Mouse (Mus musculus): ENCODE measurements around the gene Stxbp1. TPM values are rescaled to one million over a fixed set of nuclear protein-coding genes. Genes with fewer than 3 reads are reported as not detected.

Gene Stxbp1
- polyA plus RNA-seq, 1 experiment from 2014 or later = 2.3 TPM

- H3K27me3 ChIP-seq (ENCODE audit: insufficient read depth, low read length) = no peaks in the 10 kb centered on the region
- no peak overlapping the region for H3K27ac ChIP-seq (ENCODE audit: low read depth)
- no peak overlapping the region for H3K9ac ChIP-seq (replicated peaks)
- no peaks in the 10 kb centered on the region for H3K36me3 ChIP-seq (replicated peaks; ENCODE audit: insufficient read depth, low read length)
- H3K9me3 ChIP-seq (ENCODE audit: low read length) = no peaks in the 10 kb centered on the region
- no peak overlapping the region for H3K4me3 ChIP-seq (ENCODE audit: low read depth, low read length)
- WGBS (ENCODE audit: insufficient replicate concordance) = 46% methylated on average over 3 of the region's 3 CpGs
- ATAC-seq (no peak), DNase-seq (no peak)
- peaks cover 24% of the 10 kb centered on the region for H3K4me1 ChIP-seq (ENCODE audit: insufficient read depth)
- H3K4me2 ChIP-seq (ENCODE audit: low read depth, low read length) = no peak overlapping the region
- no peak for TF ChIP-seq CTCF (IDR thresholded peaks at IDR 0.05; ENCODE audit: low read depth)
- TF ChIP-seq EP300 (IDR thresholded peaks at IDR 0.05; ENCODE audit: low read depth) = no peak
Measured at GRCm38 (mm10) chr2:32890280-32890679, 43.2 kb upstream of the Stxbp1 start.

- H3K27ac ChIP-seq (ENCODE audit: low read depth) = no peak overlapping the region
- no peaks in the 10 kb centered on the region for H3K9me3 ChIP-seq (ENCODE audit: low read length)
- H3K4me2 ChIP-seq (ENCODE audit: low read depth, low read length) = no peak overlapping the region
- TF ChIP-seq CTCF (IDR thresholded peaks at IDR 0.05; ENCODE audit: low read depth) = no peak
- no peak for TF ChIP-seq EP300 (IDR thresholded peaks at IDR 0.05; ENCODE audit: low read depth)
- no peak overlapping the region for H3K4me3 ChIP-seq (ENCODE audit: low read depth, low read length)
- WGBS (ENCODE audit: insufficient replicate concordance) = 42% methylated on average over 3 of the region's 3 CpGs
- H3K36me3 ChIP-seq (replicated peaks; ENCODE audit: insufficient read depth, low read length) = no peaks in the 10 kb centered on the region
- H3K4me1 ChIP-seq (ENCODE audit: insufficient read depth) = peaks cover 28% of the 10 kb centered on the region
- H3K9ac ChIP-seq (replicated peaks) = no peak overlapping the region
- no peak for DNase-seq
- no peaks in the 10 kb centered on the region for H3K27me3 ChIP-seq (ENCODE audit: insufficient read depth, low read length)
- ATAC-seq = no peak
Measured at GRCm38 (mm10) chr2:32888551-32888950, 41.5 kb upstream of the Stxbp1 start.

GRCm38 (mm10) chr2:32888029-32888428 is 41.0 kb upstream of the Stxbp1 start:
- no peak for DNase-seq
- Histone ChIP-seq H3K4me1 (ENCODE audit: insufficient read depth) (peaks cover 28% of the 10 kb centered on the region), H3K27me3 (ENCODE audit: insufficient read depth, low read length) (no peaks in the 10 kb centered on the region), H3K4me3 (ENCODE audit: low read depth, low read length) (no peak overlapping the region), H3K9ac (replicated peaks) (no peak overlapping the region), H3K27ac (ENCODE audit: low read depth) (no peak overlapping the region), H3K9me3 (ENCODE audit: low read length) (no peaks in the 10 kb centered on the region), H3K36me3 (replicated peaks; ENCODE audit: insufficient read depth, low read length) (no peaks in the 10 kb centered on the region), H3K4me2 (ENCODE audit: low read depth, low read length) (no peak overlapping the region)
- ATAC-seq = no peak
- 43% methylated on average over 9 of the region's 9 CpGs for WGBS (ENCODE audit: insufficient replicate concordance)
- no peak for TF ChIP-seq CTCF (IDR thresholded peaks at IDR 0.05; ENCODE audit: low read depth)
- no peak for TF ChIP-seq EP300 (IDR thresholded peaks at IDR 0.05; ENCODE audit: low read depth)

GRCm38 (mm10) chr2:32884745-32885144 is 37.7 kb upstream of the Stxbp1 start:
- DNase-seq (no peak), ATAC-seq (no peak)
- H3K9ac ChIP-seq (replicated peaks) = no peak overlapping the region
- H3K9me3 ChIP-seq (ENCODE audit: low read length) = no peaks in the 10 kb centered on the region
- no peak overlapping the region for H3K27ac ChIP-seq (ENCODE audit: low read depth)
- H3K4me3 ChIP-seq (ENCODE audit: low read depth, low read length) = no peak overlapping the region
- H3K4me2 ChIP-seq (ENCODE audit: low read depth, low read length) = no peak overlapping the region
- 22% methylated on average over 7 of the region's 7 CpGs for WGBS (ENCODE audit: insufficient replicate concordance)
- H3K27me3 ChIP-seq (ENCODE audit: insufficient read depth, low read length) = no peaks in the 10 kb centered on the region
- H3K36me3 ChIP-seq (replicated peaks; ENCODE audit: insufficient read depth, low read length) = no peaks in the 10 kb centered on the region
- peaks cover 46% of the 10 kb centered on the region for H3K4me1 ChIP-seq (ENCODE audit: insufficient read depth)
- TF ChIP-seq EP300 (IDR thresholded peaks at IDR 0.05; ENCODE audit: low read depth) (no peak), CTCF (IDR thresholded peaks at IDR 0.05; ENCODE audit: low read depth) (no peak)

GRCm38 (mm10) chr2:32882283-32883043 is 35.4 kb upstream of the Stxbp1 start:
- H3K36me3 ChIP-seq (replicated peaks; ENCODE audit: insufficient read depth, low read length) = no peaks in the 10 kb centered on the region
- no peak overlapping the region for H3K9ac ChIP-seq (replicated peaks)
- H3K4me3 ChIP-seq (ENCODE audit: low read depth, low read length) = no peak overlapping the region
- DNase-seq (peak; percentile 67), ATAC-seq (peak; percentile 50)
- peak overlapping the region; percentile 72 for H3K27ac ChIP-seq (ENCODE audit: low read depth)
- H3K9me3 ChIP-seq (ENCODE audit: low read length) = no peaks in the 10 kb centered on the region
- no peaks in the 10 kb centered on the region for H3K27me3 ChIP-seq (ENCODE audit: insufficient read depth, low read length)
- TF ChIP-seq EP300 (IDR thresholded peaks at IDR 0.05; ENCODE audit: low read depth) = no peak
- TF ChIP-seq CTCF (IDR thresholded peaks at IDR 0.05; ENCODE audit: low read depth) = no peak
- WGBS (ENCODE audit: insufficient replicate concordance) = 28% methylated on average over 13 of the region's 21 CpGs
- H3K4me2 ChIP-seq (ENCODE audit: low read depth, low read length) = peak overlapping the region; percentile 60
- H3K4me1 ChIP-seq (ENCODE audit: insufficient read depth) = peaks cover 42% of the 10 kb centered on the region

- Histone ChIP-seq H3K27me3 (ENCODE audit: insufficient read depth, low read length) (no peaks in the 10 kb centered on the region), H3K27ac (ENCODE audit: low read depth) (peak overlapping the region; percentile 72), H3K9me3 (ENCODE audit: low read length) (no peaks in the 10 kb centered on the region), H3K36me3 (replicated peaks; ENCODE audit: insufficient read depth, low read length) (no peaks in the 10 kb centered on the region), H3K4me1 (ENCODE audit: insufficient read depth) (peaks cover 46% of the 10 kb centered on the region), H3K9ac (replicated peaks) (no peak overlapping the region), H3K4me3 (ENCODE audit: low read depth, low read length) (no peak overlapping the region), H3K4me2 (ENCODE audit: low read depth, low read length) (peak overlapping the region; percentile 3; the same call in 1 of the 2 replicates)
- DNase-seq (peak; percentile 76), ATAC-seq (peak; percentile 48)
- WGBS (ENCODE audit: insufficient replicate concordance) = 13% methylated on average over 3 of the region's 3 CpGs
- TF ChIP-seq EP300 (IDR thresholded peaks at IDR 0.05; ENCODE audit: low read depth) = no peak
- TF ChIP-seq CTCF (IDR thresholded peaks at IDR 0.05; ENCODE audit: low read depth) = no peak
Measured at GRCm38 (mm10) chr2:32881723-32882122, 34.7 kb upstream of the Stxbp1 start.

Measured in liver, postnatal 0 days (tissue).